Mouse (Mus musculus): ENCODE results near the gene Marcksl1.

GRCm38 (mm10) chr4:129542592-129543141, 29.3 kb downstream of the Marcksl1 start, which contains the start of gene Hdac1:
- TF ChIP-seq CTCF (IDR thresholded peaks at IDR 0.05; ENCODE audit: low read depth, low read length) (no peak), TAL1 (conservative IDR thresholded peaks at IDR 0.05; ENCODE audit: low read depth, low read length) (no peak), GATA1 (IDR thresholded peaks at IDR 0.05; ENCODE audit: borderline replicate concordance, low read length) (no peak), POLR2AphosphoS5 (IDR thresholded peaks at IDR 0.05; ENCODE audit: insufficient replicate concordance, low read depth, low read length) (no peak)

Data from G1E (cell line).